Mouse (Mus musculus) neural tube, embryonic 11.5 days (tissue): ENCODE measurements around the gene Fam20b. TPM values are rescaled to one million over a fixed set of nuclear protein-coding genes. Genes with fewer than 3 reads are reported as not detected.

Experiments
- ATAC-seq: fragments of 200-750 bp; cut with Nextera tagmentation; 2 replicates; pipeline ENCODE4 v1.8.0; 2017; ENCODE audit warnings: moderate number of reproducible peaks, mild to moderate bottlenecking, moderate TSS enrichment, moderate library complexity; ENCODE audit not compliant: insufficient read depth, low FRiP score, low TSS enrichment
- DNase-seq: peaks from one replicate; pipeline ENCODE4 v3.0.0-alpha.2; 2015; ENCODE audit warnings: low spot score
- H3K27ac ChIP-seq: fragments of 300-500 bp; sonication (generic); 2 replicates; pipeline ENCODE4 v1.5.1; 2014; ENCODE audit warnings: low read depth, mild to moderate bottlenecking, low read length
- H3K27me3 ChIP-seq: fragments of 300-500 bp; sonication (generic); 2 replicates; pipeline ENCODE4 v1.6.1; 2014; ENCODE audit warnings: mild to moderate bottlenecking, low read length, mixed read lengths; ENCODE audit not compliant: control insufficient read depth, insufficient read depth
- H3K36me3 ChIP-seq: fragments of 300-500 bp; sonication (generic); 2 replicates; pipeline ENCODE4 v1.6.1; 2014; ENCODE audit warnings: mild to moderate bottlenecking, low read length, moderate library complexity, mixed read lengths; ENCODE audit not compliant: control insufficient read depth, insufficient read depth
- H3K4me1 ChIP-seq: fragments of 300-500 bp; sonication (generic); 2 replicates; pipeline ENCODE4 v1.6.1; 2014; ENCODE audit warnings: low read length, mixed read lengths; ENCODE audit not compliant: control insufficient read depth, insufficient read depth
- H3K4me2 ChIP-seq: fragments of 300-500 bp; sonication (generic); 2 replicates; pipeline ENCODE4 v1.6.1; 2014; ENCODE audit warnings: low read depth, mild to moderate bottlenecking, moderate library complexity
- H3K4me3 ChIP-seq: fragments of 300-500 bp; sonication (generic); 2 replicates; pipeline ENCODE4 v1.5.1; 2014; ENCODE audit warnings: low read depth, low read length
- H3K9ac ChIP-seq: fragments of 300-500 bp; sonication (generic); 2 replicates; pipeline ENCODE4 v1.6.1; 2014; ENCODE audit warnings: mild to moderate bottlenecking, low read length
- H3K9me3 ChIP-seq: fragments of 300-500 bp; sonication (generic); 2 replicates; pipeline ENCODE4 v1.6.1; 2016; ENCODE audit warnings: low read length; ENCODE audit not compliant: control insufficient read depth
- WGBS: fragments of 180-500 bp; shearing (Covaris S2); extraction: QIAGEN DNeasy Blood & Tissue Kit; methylation state at CpG from one replicate; pipeline ENCODE4 v1.1.7; 2014; 5-methylcytosine and 5-hydroxymethylcytosine counted together
- polyA plus RNA-seq: library from polyadenylated mRNA; unstranded; fragments of >200 nt; fragmentation: Nextera tagmentation; extraction: Ambion mirVana; gene quantifications from 2 replicates; pipeline ENCODE4 v1.2.1, GENCODE M21; 2014

The Fam20b gene
- polyA plus RNA-seq, 1 experiment from 2014 or later: 29.7 TPM

- ATAC-seq: no peak
- Histone ChIP-seq H3K9ac (no peak overlapping the region), H3K27ac (no peak overlapping the region), H3K4me1 (no peaks in the 10 kb centered on the region), H3K4me2 (no peak overlapping the region), H3K36me3 (no peaks in the 10 kb centered on the region), H3K4me3 (no peak overlapping the region), H3K9me3 (no peaks in the 10 kb centered on the region), H3K27me3 (no peaks in the 10 kb centered on the region)
- 80% methylated on average over 9 of the region's 9 CpGs for WGBS
- no peak for DNase-seq
Measured at GRCm38 (mm10) chr1:156679599-156679998, 39.3 kb downstream of the Fam20b start.

GRCm38 (mm10) chr1:156677230-156677629, 41.7 kb downstream of the Fam20b start:
- no peak overlapping the region for H3K27ac ChIP-seq
- 86% methylated on average over 3 of the region's 3 CpGs for WGBS

GRCm38 (mm10) chr1:156676596-156676995, 42.3 kb downstream of the Fam20b start:
- no peak overlapping the region for H3K9ac ChIP-seq
- peaks cover 3% of the 10 kb centered on the region; the same call in 1 of the 2 replicates for H3K4me1 ChIP-seq
- DNase-seq: no peak
- ATAC-seq: no peak
- H3K9me3 ChIP-seq: no peaks in the 10 kb centered on the region
- WGBS: 89% methylated on average over 5 of the region's 5 CpGs
- H3K4me3 ChIP-seq: no peak overlapping the region
- H3K36me3 ChIP-seq: no peaks in the 10 kb centered on the region
- H3K27ac ChIP-seq: no peak overlapping the region
- no peak overlapping the region for H3K4me2 ChIP-seq
- H3K27me3 ChIP-seq: no peaks in the 10 kb centered on the region

More at GRCm38 (mm10) chr1:156677230-156677629, 41.7 kb downstream of the Fam20b start:
- no peak overlapping the region for H3K4me3 ChIP-seq
- H3K4me1 ChIP-seq: peaks cover 3% of the 10 kb centered on the region; the same call in 1 of the 2 replicates
- no peak overlapping the region for H3K9ac ChIP-seq
- H3K9me3 ChIP-seq: no peaks in the 10 kb centered on the region
- no peak overlapping the region for H3K4me2 ChIP-seq
- H3K27me3 ChIP-seq: no peaks in the 10 kb centered on the region
- no peaks in the 10 kb centered on the region for H3K36me3 ChIP-seq
- no peak for ATAC-seq
- no peak for DNase-seq

GRCm38 (mm10) chr1:156676171-156676570, 42.7 kb downstream of the Fam20b start:
- peak; percentile 78 for DNase-seq
- Histone ChIP-seq H3K36me3 (no peaks in the 10 kb centered on the region), H3K4me2 (no peak overlapping the region), H3K9ac (no peak overlapping the region), H3K4me1 (peaks cover 3% of the 10 kb centered on the region; the same call in 1 of the 2 replicates), H3K4me3 (no peak overlapping the region), H3K27ac (no peak overlapping the region), H3K9me3 (no peaks in the 10 kb centered on the region), H3K27me3 (no peaks in the 10 kb centered on the region)
- WGBS: 37% methylated on average over 12 of the region's 12 CpGs
- ATAC-seq: no peak

GRCm38 (mm10) chr1:156674195-156675000, 44.5 kb downstream of the Fam20b start, which contains the start of gene Tor3a:
Tor3a (minus strand) TSS chr1:156674356.
- Histone ChIP-seq H3K36me3 (no peaks in the 10 kb centered on the region), H3K4me2 (peak within 1 kb of the TSS; percentile 93), H3K4me3 (peak within 1 kb of the TSS; percentile 48), H3K4me1 (peaks cover 3% of the 10 kb centered on the region; the same call in 1 of the 2 replicates), H3K9me3 (no peaks in the 10 kb centered on the region), H3K9ac (peak within 1 kb of the TSS; percentile 58), H3K27ac (no peak within 1 kb of the TSS), H3K27me3 (no peaks in the 10 kb centered on the region)
- ATAC-seq: peak; percentile 77; the same call in 1 of the 2 replicates
- WGBS: 9% methylated on average over 36 of the region's 37 CpGs
- DNase-seq: peak; percentile 74

- WGBS: 2% methylated on average over 27 of the region's 29 CpGs
- ATAC-seq (peak; percentile 56; the same call in 1 of the 2 replicates), DNase-seq (peak; percentile 49)
- Histone ChIP-seq H3K9me3 (no peaks in the 10 kb centered on the region), H3K36me3 (no peaks in the 10 kb centered on the region), H3K4me2 (peak overlapping the region; percentile 93), H3K4me1 (peaks cover 3% of the 10 kb centered on the region; the same call in 1 of the 2 replicates), H3K27ac (no peak overlapping the region), H3K9ac (peak overlapping the region; percentile 58), H3K27me3 (no peaks in the 10 kb centered on the region), H3K4me3 (peak overlapping the region; percentile 48)
Measured at GRCm38 (mm10) chr1:156673476-156674194, 45.3 kb downstream of the Fam20b start.

- peak; percentile 49; the same call in 1 of the 2 replicates for ATAC-seq
- H3K27me3 ChIP-seq: no peaks in the 10 kb centered on the region
- H3K9ac ChIP-seq: peak overlapping the region; percentile 47; the same call in 1 of the 2 replicates
- no peak for DNase-seq
- peak overlapping the region; percentile 48 for H3K4me3 ChIP-seq
- H3K4me1 ChIP-seq: peaks cover 3% of the 10 kb centered on the region; the same call in 1 of the 2 replicates
- peak overlapping the region; percentile 93 for H3K4me2 ChIP-seq
- H3K27ac ChIP-seq: no peak overlapping the region
- no peaks in the 10 kb centered on the region for H3K9me3 ChIP-seq
- no peaks in the 10 kb centered on the region for H3K36me3 ChIP-seq
- WGBS: 4% methylated on average over 14 of the region's 14 CpGs
Measured at GRCm38 (mm10) chr1:156672720-156673475, 46.0 kb downstream of the Fam20b start.

GRCm38 (mm10) chr1:156671921-156672320, 47.0 kb downstream of the Fam20b start:
- H3K4me3 ChIP-seq: no peak overlapping the region
- H3K9ac ChIP-seq: no peak overlapping the region
- WGBS: 94% methylated on average over 3 of the region's 3 CpGs
- no peaks in the 10 kb centered on the region for H3K9me3 ChIP-seq
- ATAC-seq (no peak), DNase-seq (no peak)
- no peaks in the 10 kb centered on the region for H3K27me3 ChIP-seq
- no peaks in the 10 kb centered on the region for H3K36me3 ChIP-seq
- H3K27ac ChIP-seq: no peak overlapping the region
- H3K4me2 ChIP-seq: no peak overlapping the region
- H3K4me1 ChIP-seq: peaks cover 3% of the 10 kb centered on the region; the same call in 1 of the 2 replicates
